In genomic region chr6:88753578-88753977, GRCm38 (mm10) we compare ENCODE assay signal across 13 mouse cellular contexts. TPM values are rescaled to one million over a fixed set of nuclear protein-coding genes. Genes with fewer than 3 reads are reported as not detected.
DNase-seq lines count a peak whose midpoint lies in the region; ATAC-seq and TF ChIP-seq lines count a peak whose summit lies in the region.
"Had no signal": no experiment of that assay in that cellular context is flagged by ENCODE, and none has a peak within 500 bp of the region (broad histone marks: within the 10 kb centered on the region; RNA-seq: fewer than 3 reads in every experiment).

No protein-coding gene starts in this region.

- 63% methylated on average over 6 of the region's 6 CpGs for WGBS in heart, embryonic 16.5 days
- 55% methylated on average over 6 of the region's 6 CpGs for WGBS in heart, adult 2 months
- WGBS in midbrain, embryonic 12.5 days, result 75% methylated on average over 6 of the region's 6 CpGs
- 68% methylated on average over 6 of the region's 6 CpGs for WGBS in midbrain, embryonic 14.5 days
- WGBS in embryonic facial prominence, embryonic 15.5 days, result 39% methylated on average over 6 of the region's 6 CpGs

- no peak for ATAC-seq in heart, embryonic 16.5 days (replicated peaks; ENCODE audit: extremely low read depth, insufficient read depth, low FRiP score)
- ATAC-seq in midbrain, embryonic 12.5 days (ENCODE audit: low FRiP score, low read depth), result no peak
- no peak for ATAC-seq in midbrain, embryonic 14.5 days (ENCODE audit: low FRiP score, low TSS enrichment)
- ATAC-seq in embryonic facial prominence, embryonic 15.5 days (ENCODE audit: insufficient number of reproducible peaks, low FRiP score, low TSS enrichment, low read depth), result peak; percentile 60; the same call in 1 of the 2 replicates

- intact Hi-C loops in heart, adult 2 months (cut with DNase I), result no loop called here

- H3K9ac ChIP-seq in heart, embryonic 16.5 days (ENCODE audit: low read length), result no peak overlapping the region
- no peak overlapping the region for H3K9ac ChIP-seq in heart, adult 2 months (ENCODE audit: low read depth, low read length)
- no peak overlapping the region for H3K9ac ChIP-seq in midbrain, embryonic 12.5 days (replicated peaks)
- H3K9ac ChIP-seq in midbrain, embryonic 14.5 days (replicated peaks; ENCODE audit: low read length), result no peak overlapping the region
- H3K9ac ChIP-seq in embryonic facial prominence, embryonic 15.5 days, result no peak overlapping the region
- H3K9ac ChIP-seq: limb, embryonic 12.5 days had no signal

- no peak for TF ChIP-seq CTCF in heart, adult 2 months (IDR thresholded peaks at IDR 0.05)

- peaks cover 21% of the 10 kb centered on the region for H3K4me1 ChIP-seq in heart, embryonic 16.5 days (ENCODE audit: control insufficient read depth, insufficient read depth, low read length)
- peaks cover 26% of the 10 kb centered on the region for H3K4me1 ChIP-seq in heart, adult 2 months (ENCODE audit: control insufficient read depth, insufficient read depth, low read length)
- H3K4me1 ChIP-seq in midbrain, embryonic 12.5 days, result peaks cover 14% of the 10 kb centered on the region
- H3K4me1 ChIP-seq in midbrain, embryonic 14.5 days (ENCODE audit: control insufficient read depth, insufficient read depth, low read length), result 0 out of 2 replicates have a peak, but pooled peaks cover 3% of the 10 kb centered on the region
- H3K4me1 ChIP-seq in embryonic facial prominence, embryonic 15.5 days, result peaks cover 15% of the 10 kb centered on the region

- no peaks in the 10 kb centered on the region for H3K9me3 ChIP-seq in heart, embryonic 16.5 days (replicated peaks; ENCODE audit: control insufficient read depth, low read length)
- no peaks in the 10 kb centered on the region for H3K9me3 ChIP-seq in midbrain, embryonic 12.5 days
- no peaks in the 10 kb centered on the region for H3K9me3 ChIP-seq in midbrain, embryonic 14.5 days (ENCODE audit: control insufficient read depth, low read length)
- no peaks in the 10 kb centered on the region for H3K9me3 ChIP-seq in embryonic facial prominence, embryonic 15.5 days (replicated peaks)
- H3K9me3 ChIP-seq: limb, embryonic 12.5 days had no signal

- H3K27me3 ChIP-seq in heart, embryonic 16.5 days (ENCODE audit: control insufficient read depth, insufficient read depth, low read length), result no peaks in the 10 kb centered on the region
- no peaks in the 10 kb centered on the region for H3K27me3 ChIP-seq in heart, adult 2 months (ENCODE audit: control insufficient read depth, insufficient read depth, low read length)
- H3K27me3 ChIP-seq in midbrain, embryonic 12.5 days, result peaks cover 4% of the 10 kb centered on the region; the same call in 1 of the 2 replicates
- no peaks in the 10 kb centered on the region for H3K27me3 ChIP-seq in midbrain, embryonic 14.5 days (ENCODE audit: control insufficient read depth, insufficient read depth, low read length)
- no peaks in the 10 kb centered on the region for H3K27me3 ChIP-seq in embryonic facial prominence, embryonic 15.5 days
- H3K27me3 ChIP-seq in myocyte (ENCODE audit: control insufficient read depth, insufficient read depth, insufficient read length), result peaks cover 8% of the 10 kb centered on the region

- H3K4me3 ChIP-seq in heart, embryonic 16.5 days (ENCODE audit: low read length), result no peak overlapping the region
- H3K4me3 ChIP-seq in heart, adult 2 months, result no peak overlapping the region
- no peak overlapping the region for H3K4me3 ChIP-seq in midbrain, embryonic 12.5 days
- H3K4me3 ChIP-seq in midbrain, embryonic 14.5 days (replicated peaks; ENCODE audit: low read depth, low read length), result no peak overlapping the region
- no peak overlapping the region for H3K4me3 ChIP-seq in embryonic facial prominence, embryonic 15.5 days (replicated peaks)
- H3K4me3 ChIP-seq in myocyte, result no peak overlapping the region
- H3K4me3 ChIP-seq: erythroblast, embryonic 14.5 days; limb, embryonic 12.5 days had no signal

- no peak for TF ChIP-seq POLR2A in heart, adult 2 months (IDR thresholded peaks at IDR 0.05; ENCODE audit: insufficient read depth, low read depth, low read length)
- no peak for TF ChIP-seq POLR2A in myocyte (IDR thresholded peaks at IDR 0.05; ENCODE audit: insufficient read length, low read depth)

- 0 out of 2 replicates have a peak, but pooled peaks cover 2% of the 10 kb centered on the region for H3K79me2 ChIP-seq in heart, adult 2 months (replicated peaks; ENCODE audit: control insufficient read depth, insufficient read depth, low read length)
- no peaks in the 10 kb centered on the region for H3K79me2 ChIP-seq in myocyte (ENCODE audit: control insufficient read depth, insufficient read depth)

- peak overlapping the region; percentile 66; the same call in 1 of the 2 replicates for H3K27ac ChIP-seq in heart, embryonic 16.5 days (ENCODE audit: low read length)
- H3K27ac ChIP-seq in heart, adult 2 months, result no peak overlapping the region; the same call in 1 of the 2 replicates
- peak overlapping the region; percentile 49; the same call in 1 of the 2 replicates for H3K27ac ChIP-seq in midbrain, embryonic 12.5 days (replicated peaks)
- no peak overlapping the region for H3K27ac ChIP-seq in midbrain, embryonic 14.5 days (replicated peaks; ENCODE audit: low read depth, low read length)
- peak overlapping the region; percentile 28; the same call in 1 of the 2 replicates for H3K27ac ChIP-seq in embryonic facial prominence, embryonic 15.5 days (replicated peaks)
- H3K27ac ChIP-seq: limb, embryonic 12.5 days had no signal

- DNase-seq in heart, adult 2 months, result no peak
- DNase-seq in midbrain, embryonic 14.5 days, result no peak
- no peak for DNase-seq in spleen, postnatal 36 days (ENCODE audit: low spot score in 2 of 2)
- DNase-seq in adrenal gland, adult 8-10 months, result no peak
- DNase-seq: adrenal gland, postnatal 25 days; cerebellum, adult 9-10 months; thymus, postnatal 36 days had no signal

- no peak overlapping the region for H3ac ChIP-seq in myocyte (ENCODE audit: control insufficient read depth, insufficient read length)

- H3K4me2 ChIP-seq in heart, embryonic 16.5 days (ENCODE audit: low read depth, low read length), result no peak overlapping the region
- H3K4me2 ChIP-seq in midbrain, embryonic 12.5 days (replicated peaks), result no peak overlapping the region
- no peak overlapping the region for H3K4me2 ChIP-seq in midbrain, embryonic 14.5 days (ENCODE audit: low read length)
- H3K4me2 ChIP-seq in embryonic facial prominence, embryonic 15.5 days (replicated peaks), result no peak overlapping the region
- peak overlapping the region; percentile 57 for H3K4me2 ChIP-seq in myocyte (ENCODE audit: low read depth)
- H3K4me2 ChIP-seq: limb, embryonic 12.5 days had no signal

- TF ChIP-seq EP300 in heart, adult 2 months (IDR thresholded peaks at IDR 0.05; ENCODE audit: insufficient read depth, low read depth, low read length), result no peak

- H3K36me3 ChIP-seq in heart, embryonic 16.5 days (ENCODE audit: control insufficient read depth, insufficient read depth), result no peaks in the 10 kb centered on the region
- H3K36me3 ChIP-seq in heart, adult 2 months (ENCODE audit: control insufficient read depth, insufficient read depth, low read length), result peaks cover 2% of the 10 kb centered on the region; the same call in 1 of the 2 replicates
- H3K36me3 ChIP-seq in midbrain, embryonic 12.5 days, result no peaks in the 10 kb centered on the region
- no peaks in the 10 kb centered on the region for H3K36me3 ChIP-seq in midbrain, embryonic 14.5 days (ENCODE audit: control insufficient read depth, insufficient read depth, low read length)
- H3K36me3 ChIP-seq in embryonic facial prominence, embryonic 15.5 days, result no peaks in the 10 kb centered on the region
- H3K36me3 ChIP-seq in myocyte (ENCODE audit: control insufficient read depth, insufficient read depth), result no peaks in the 10 kb centered on the region
- H3K36me3 ChIP-seq: limb, embryonic 12.5 days had no signal

TF ChIP-seq in myocyte, 11 proteins besides CTCF, POLR2A, EP300 and RAD21:
- TF ChIP-seq TCF12 (IDR thresholded peaks at IDR 0.05; ENCODE audit: insufficient read depth, poor library complexity, severe bottlenecking) (no peak), E2F4 (IDR thresholded peaks at IDR 0.05; ENCODE audit: insufficient read depth) (no peak)

RNA-seq across cellular contexts. Expression of gene Mgll, which starts 29.4 kb away (rescaled TPM):
- 54.0 and 65.2 TPM in 2 replicates for polyA plus RNA-seq in heart, embryonic 16.5 days (2015; fragmentation: Nextera tagmentation; extraction: Ambion mirVana)
- 100 to 1,000 TPM in 1 of 2 experiments, 10 to 100 TPM in 1; 88.7 to 102 TPM for total RNA-seq in heart, adult 2 months (2021)
- polyA plus RNA-seq in heart, adult 2 months (2012; rRNA removed), result 146 and 188 TPM in 2 replicates
- polyA plus RNA-seq in midbrain, embryonic 12.5 days (2016; fragmentation: Nextera tagmentation; extraction: Ambion mirVana), result 1.1 and 2.2 TPM in 2 replicates
- polyA plus RNA-seq in midbrain, embryonic 14.5 days (2014; fragmentation: Nextera tagmentation; extraction: Ambion mirVana), result 21.5 and 24.7 TPM in 2 replicates
- polyA plus RNA-seq in embryonic facial prominence, embryonic 15.5 days (2015; fragmentation: Nextera tagmentation; extraction: Ambion mirVana), result 28.7 and 31.6 TPM in 2 replicates
- 4.7 TPM for polyA plus RNA-seq in myocyte (2012; fragmentation: generic; extraction: Trizol)
- total RNA-seq in adrenal gland, adult 8-10 months (2022), result 100 to 1,000 TPM in 3 of 4 experiments, 10 to 100 TPM in 1; 99.2 to 165 (median 135) TPM

Comparison
In these comparisons a context has a peak if more than half of its experiments do, and no peak if none do; other contexts are left out.
1. H3K27ac ChIP-seq: peak in heart, embryonic 16.5 days (single experiment), midbrain, embryonic 12.5 days (single experiment) and embryonic facial prominence, embryonic 15.5 days (single experiment); none in heart, adult 2 months (single experiment) and midbrain, embryonic 14.5 days (single experiment).